Mouse (Mus musculus) urinary bladder, postnatal 4 days (tissue): ENCODE results near the gene Ankfy1.
"Not testable (repeated sequence)": the region's sequence is repeated elsewhere in the genome, so short reads cannot be mapped to it uniquely, and the experiment has no call there.

Source experiments
- DNase-seq, 2 experiments: peaks; one replicate each; pipeline ENCODE4 v3.0.0; 2021 to 2022; ENCODE audit warnings: low spot score in 2 of 2

Ankfy1 gene

GRCm38 (mm10) chr11:72723165-72723564 is 33.4 kb downstream of the Ankfy1 start:
- DNase-seq = no peak

DNA sequence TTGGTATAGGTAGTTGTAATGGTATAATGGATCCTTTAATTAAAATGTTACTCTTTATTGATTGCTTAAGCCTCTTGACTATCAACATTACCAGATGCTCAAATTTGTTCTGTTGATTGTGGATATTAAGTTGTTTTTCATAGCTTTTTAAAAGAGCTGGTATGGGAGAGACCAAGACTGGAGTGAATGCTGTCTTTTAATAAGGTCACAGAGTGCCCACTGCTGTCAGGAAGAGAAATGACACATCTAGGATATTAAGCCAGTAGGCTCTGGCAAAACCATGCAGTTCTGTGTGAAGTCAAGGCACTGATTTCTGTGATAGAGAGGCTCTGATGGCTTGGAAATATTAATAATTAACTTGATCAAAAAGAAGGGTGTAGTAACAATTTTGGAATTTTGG is 34.1 kb downstream of the Ankfy1 start:
- DNase-seq = no peak

DNA sequence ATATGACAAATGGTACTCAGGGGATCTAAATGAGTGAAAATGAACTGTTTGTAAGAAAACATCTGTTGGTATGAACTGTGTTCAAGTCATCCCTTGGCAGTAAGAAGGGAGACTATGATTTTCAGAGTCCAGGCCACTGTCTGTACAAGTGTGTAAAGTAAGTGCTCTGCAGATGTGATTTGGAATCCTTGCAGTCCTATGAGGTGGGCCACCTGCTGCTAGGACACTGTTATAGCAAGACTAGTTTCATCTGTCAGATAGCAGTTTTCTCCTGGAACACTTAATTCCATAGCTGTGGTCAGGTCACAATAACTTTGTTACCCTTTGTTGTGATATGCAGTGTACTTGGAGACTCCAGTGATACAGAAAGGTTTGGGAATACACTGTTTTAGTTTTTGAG is 36.2 kb downstream of the Ankfy1 start:
- no peak for DNase-seq

GRCm38 (mm10) chr11:72733736-72734135 is 43.9 kb downstream of the Ankfy1 start:
- DNase-seq = no peak

GRCm38 (mm10) chr11:72734840-72735518 is 45.2 kb downstream of the Ankfy1 start:
- DNase-seq = no peak

DNA sequence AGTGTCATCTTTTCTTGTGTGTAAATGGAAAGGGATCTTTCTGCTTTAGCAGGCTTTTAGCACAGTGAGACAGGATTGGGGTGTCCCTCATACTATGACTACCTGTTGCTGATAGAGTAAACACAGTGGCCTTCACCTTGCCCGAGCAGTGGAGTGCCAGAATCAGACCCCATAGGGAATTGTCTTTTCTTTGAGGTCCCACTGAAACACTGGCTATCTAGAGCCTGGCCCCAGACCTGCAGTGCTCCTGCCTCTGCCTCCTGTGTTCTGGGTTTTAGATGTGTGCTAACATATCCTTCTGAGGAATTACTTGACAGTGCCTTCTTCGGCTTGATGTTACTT is 45.7 kb downstream of the Ankfy1 start:
- no peak for DNase-seq

DNA sequence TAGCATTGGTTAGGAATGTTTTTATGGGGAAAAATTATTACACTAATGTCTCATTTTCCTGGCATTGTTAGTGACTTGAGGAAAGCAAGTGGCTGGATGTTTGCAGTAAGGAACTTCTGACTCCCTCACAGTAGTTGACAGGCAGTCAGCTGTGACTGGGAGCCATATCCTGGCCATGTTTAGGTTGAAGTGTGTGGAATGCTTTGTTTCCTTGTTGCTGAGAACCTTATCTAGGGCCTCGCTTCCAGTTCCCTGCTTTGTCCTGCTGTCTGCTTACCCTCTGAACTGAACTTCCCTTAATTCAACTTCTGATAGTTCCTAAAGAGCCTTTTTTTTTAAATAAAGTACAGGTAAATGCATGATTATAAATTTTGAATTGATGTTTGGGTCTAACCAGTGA is 46.5 kb downstream of the Ankfy1 start:
- no peak for DNase-seq

- not testable (repeated sequence) for DNase-seq
These were observed 47.7 kb downstream of the Ankfy1 start for GRCm38 (mm10) chr11:72737517-72737916.

- no peak for DNase-seq
These were observed 49.2 kb downstream of the Ankfy1 start for GRCm38 (mm10) chr11:72739048-72739447.

DNA sequence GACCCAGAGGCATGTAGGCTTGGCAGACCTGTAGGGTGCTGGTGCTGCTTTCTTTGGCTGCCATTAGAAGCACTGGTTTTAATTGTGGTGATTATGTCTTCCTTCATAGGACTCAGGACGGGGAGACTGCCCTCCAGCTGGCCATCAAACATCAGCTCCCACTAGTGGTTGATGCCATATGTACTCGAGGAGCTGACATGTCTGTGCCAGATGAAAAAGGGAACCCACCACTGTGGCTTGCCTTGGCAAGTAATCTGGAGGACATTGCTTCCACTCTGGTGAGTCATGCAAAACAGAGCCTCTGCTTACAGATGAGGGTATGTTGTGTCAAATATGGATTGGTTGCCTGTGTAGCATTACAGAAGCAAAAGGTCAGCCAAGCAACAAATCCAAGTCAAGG is 62.1 kb downstream of the Ankfy1 start:
- DNase-seq = no peak

DNA sequence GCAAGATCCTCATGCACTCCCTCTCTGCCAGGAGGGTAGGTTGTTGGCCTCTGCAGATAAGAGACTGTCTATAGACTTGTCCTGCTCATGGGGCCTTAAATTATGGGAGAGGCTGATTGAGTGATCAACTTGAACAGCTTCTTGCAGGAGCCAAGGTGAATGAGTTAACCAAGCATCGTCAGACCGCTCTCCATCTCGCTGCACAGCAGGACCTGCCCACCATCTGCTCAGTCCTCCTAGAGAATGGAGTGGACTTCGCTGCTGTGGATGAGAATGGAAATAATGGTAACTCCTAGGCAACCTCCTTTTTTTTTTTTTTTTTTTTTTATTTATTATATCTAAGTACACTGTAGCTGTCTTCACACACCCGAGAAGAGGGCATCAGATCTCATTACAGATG is 68.5 kb downstream of the Ankfy1 start:
- DNase-seq = no peak

DNA sequence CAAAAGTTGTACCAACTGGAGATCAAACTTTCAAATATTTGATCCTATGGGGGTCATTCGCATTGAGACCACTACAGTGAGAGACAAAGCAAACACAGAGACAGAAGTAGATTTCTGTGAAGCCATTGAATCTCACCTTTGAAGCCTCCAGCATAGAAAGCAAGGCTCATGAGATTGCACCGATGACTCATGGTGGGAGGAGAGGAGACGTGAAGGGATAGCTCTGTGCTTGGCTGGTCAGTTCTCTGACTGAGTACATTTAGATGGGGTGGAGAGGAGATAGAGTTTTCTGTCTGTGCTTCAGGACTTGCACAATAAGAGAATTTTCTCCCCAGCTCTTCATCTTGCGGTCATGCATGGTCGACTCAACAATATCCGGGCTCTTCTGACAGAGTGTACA is 69.8 kb downstream of the Ankfy1 start:
- no peak for DNase-seq

DNA sequence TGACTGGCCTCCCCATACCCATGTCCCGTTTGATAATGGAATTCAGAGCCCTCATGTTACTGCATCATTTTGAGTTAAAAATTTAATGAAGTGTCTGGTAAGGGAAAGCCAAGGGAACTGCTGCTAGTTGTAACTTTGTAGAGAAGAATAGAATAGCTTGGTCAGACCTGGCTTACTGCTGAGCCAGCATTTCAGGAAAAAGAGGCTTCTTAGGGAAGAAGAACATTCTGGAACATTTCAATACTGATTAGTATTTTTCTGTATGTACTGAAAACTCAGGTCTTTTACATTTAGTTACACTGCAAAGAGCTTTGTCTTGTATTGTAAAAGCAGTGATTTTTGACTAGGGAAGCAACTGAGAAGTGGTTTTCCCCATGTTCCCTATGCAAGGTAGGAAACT is 71.0 kb downstream of the Ankfy1 start:
- no peak for DNase-seq

DNA sequence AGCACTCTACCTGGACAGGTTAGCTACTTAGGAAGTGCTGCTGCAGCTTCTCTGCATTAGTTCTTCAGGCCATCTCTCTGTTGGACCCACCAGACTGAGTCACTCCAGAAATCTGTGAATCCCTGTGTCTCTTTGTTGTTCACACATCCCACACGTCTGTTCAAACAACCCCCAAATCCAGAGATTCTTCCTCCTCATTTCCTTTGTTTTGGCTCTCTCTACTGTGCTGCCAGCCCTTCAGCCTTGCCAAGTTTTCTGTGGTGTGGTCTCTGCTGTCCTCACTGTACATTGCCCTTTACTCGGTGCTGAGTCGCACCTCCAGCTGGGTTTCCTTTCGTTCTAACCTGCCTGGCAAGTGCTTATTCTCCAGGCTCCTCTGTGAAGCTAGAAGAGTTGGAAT is 74.5 kb downstream of the Ankfy1 start:
- no peak for DNase-seq

DNA sequence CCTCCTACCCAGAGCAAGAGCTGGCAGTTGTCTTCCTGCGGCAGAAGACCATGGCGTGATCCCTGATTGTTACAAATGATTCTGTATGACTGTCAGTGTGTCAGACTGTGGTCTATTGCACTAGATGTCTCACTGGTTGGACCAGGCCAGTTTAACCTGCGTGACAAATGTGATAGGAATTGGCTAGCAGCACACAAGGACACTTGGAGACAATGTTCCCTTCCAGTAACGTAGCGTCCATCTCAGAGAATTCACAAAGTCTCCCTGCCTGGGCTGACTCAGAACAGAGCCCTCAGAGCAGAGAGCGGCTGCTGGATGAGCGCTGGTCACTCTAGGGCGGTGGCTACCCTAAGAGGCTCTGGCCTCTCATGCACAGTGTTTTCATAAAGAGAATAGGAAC is 77.9 kb downstream of the Ankfy1 start:
- DNase-seq = no peak

GRCm38 (mm10) chr11:72769061-72769460 is 79.3 kb downstream of the Ankfy1 start:
- DNase-seq = no peak

DNA sequence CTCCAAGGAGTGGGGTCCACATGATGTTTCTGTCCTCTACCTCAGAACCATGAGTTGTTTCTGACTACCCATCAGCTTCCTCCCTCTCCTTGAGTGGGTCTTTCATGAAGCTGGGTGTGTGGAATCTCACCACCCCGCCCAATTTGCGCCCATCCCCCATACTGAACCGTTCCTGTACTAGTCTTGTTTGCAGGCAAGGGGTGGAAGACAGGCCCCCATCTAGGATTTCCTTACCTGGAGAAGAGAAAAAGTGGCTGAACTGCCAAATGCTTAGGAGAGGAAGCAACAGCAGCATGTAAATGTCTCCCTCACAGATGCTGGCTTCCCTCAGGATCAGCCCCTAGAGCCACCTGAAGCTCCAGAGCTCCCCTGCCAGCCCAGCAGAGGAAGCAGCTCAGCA is 80.5 kb downstream of the Ankfy1 start:
- DNase-seq = no peak

- no peak for DNase-seq
These were observed 81.0 kb downstream of the Ankfy1 start for GRCm38 (mm10) chr11:72770816-72771215.

DNA sequence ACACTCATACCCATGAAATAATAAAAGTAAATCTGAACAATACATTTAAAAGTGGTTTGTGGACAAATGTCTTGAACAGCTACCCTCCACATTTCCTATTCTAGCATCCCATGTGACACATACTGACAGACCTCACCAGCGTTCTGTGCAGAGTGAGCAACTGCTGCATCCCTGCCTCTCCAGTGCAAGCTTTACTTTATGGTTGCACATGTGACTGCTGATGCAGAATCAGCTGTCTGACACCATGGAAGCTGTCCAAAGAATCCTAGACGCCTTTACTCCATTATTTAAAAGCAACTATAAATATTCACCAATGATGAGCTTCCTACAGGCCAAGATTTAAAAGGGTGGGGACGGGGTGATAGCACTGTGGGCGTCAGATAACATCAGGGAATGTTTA is 81.7 kb downstream of the Ankfy1 start:
- no peak for DNase-seq

- not testable (repeated sequence) for DNase-seq
These were observed 82.8 kb downstream of the Ankfy1 start for GRCm38 (mm10) chr11:72772611-72773010.

DNA sequence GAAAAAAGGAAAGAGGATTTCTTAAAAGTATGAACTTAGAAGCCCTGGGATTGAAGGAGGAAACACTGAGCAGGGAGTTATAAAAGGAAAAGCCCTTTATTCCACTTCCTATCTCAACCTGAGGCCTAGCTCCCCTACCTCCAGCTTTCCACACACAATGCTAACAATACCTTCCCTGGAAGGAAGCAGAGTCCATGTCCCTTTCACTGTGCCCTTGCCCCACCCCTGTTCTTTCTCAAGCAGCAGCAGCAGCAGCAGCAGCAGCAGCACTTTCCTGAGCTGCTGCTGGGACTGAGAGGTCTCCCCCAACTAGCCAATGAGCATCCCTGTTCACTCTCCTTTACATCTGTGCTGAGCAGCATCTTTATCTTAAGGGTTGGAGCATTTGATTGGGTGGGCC is 89.2 kb downstream of the Ankfy1 start:
- DNase-seq = no peak

- DNase-seq = no peak
These were observed 92.3 kb downstream of the Ankfy1 start for GRCm38 (mm10) chr11:72782103-72782502.

GRCm38 (mm10) chr11:72782503-72782902 is 92.7 kb downstream of the Ankfy1 start:
- DNase-seq = no peak

DNA sequence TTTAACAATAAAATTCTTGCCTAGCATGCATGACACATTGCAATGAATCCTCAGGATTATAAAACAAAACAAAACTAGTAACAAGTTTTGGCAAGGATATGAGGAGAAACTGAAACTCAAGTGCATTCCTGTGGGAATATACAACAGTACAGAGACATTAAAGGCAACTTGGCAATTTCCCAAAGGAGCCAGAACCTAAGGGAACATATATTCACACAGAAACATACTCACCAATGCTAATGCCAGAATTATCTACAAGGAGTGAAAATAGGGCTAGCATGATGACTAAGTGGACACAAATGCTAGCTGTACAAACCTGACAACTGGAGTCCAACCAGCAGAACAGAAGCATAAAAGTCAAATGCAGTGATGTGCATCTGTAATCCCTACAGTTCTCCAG is 102.2 kb downstream of the Ankfy1 start:
- DNase-seq = no peak

DNA sequence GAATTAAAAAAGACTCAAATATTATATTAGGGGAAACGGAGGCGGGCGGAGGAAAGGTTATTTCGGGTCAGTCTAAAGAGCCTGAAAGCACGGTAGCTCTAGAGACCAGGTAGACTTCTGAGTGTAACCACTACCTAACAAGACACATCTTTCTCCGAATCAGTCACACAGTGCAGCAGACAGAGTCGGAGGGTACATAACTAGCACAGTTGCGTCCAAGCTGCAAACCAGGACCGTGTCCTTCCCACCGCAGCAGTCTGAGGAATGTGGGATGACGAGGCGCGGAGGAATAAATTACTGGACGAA is 105.3 kb downstream of the Ankfy1 start:
- DNase-seq = no peak
